Mouse (Mus musculus) heart, adult 2 months (tissue): ENCODE results near the gene Kcnk13. TPM values are rescaled to one million over a fixed set of nuclear protein-coding genes. Genes with fewer than 3 reads are reported as not detected.

Experiments
- DNase-seq, 2 experiments: peaks; one replicate each; pipeline ENCODE4 v3.0.0; 2021
- H3K27ac ChIP-seq: fragments of 200-600 bp; 2 replicates; pipeline ENCODE4 v1.8.1; 2022
- H3K27me3 ChIP-seq: fragments of 200-500 bp; 2 replicates; pipeline ENCODE4 v1.6.1; 2012; ENCODE audit warnings: mild to moderate bottlenecking, low read length, inconsistent platforms, mixed read lengths; ENCODE audit not compliant: control insufficient read depth, insufficient read depth
- H3K36me3 ChIP-seq: fragments of 200-500 bp; 2 replicates; pipeline ENCODE4 v1.6.1; 2012; ENCODE audit warnings: low read length, inconsistent platforms; ENCODE audit not compliant: control insufficient read depth, insufficient read depth
- H3K4me1 ChIP-seq: fragments of 200-500 bp; 2 replicates; pipeline ENCODE4 v1.6.1; 2011; ENCODE audit warnings: low read length; ENCODE audit not compliant: control insufficient read depth, insufficient read depth
- H3K4me3 ChIP-seq: fragments of 200-600 bp; 2 replicates; pipeline ENCODE4 v1.8.1; 2022
- H3K79me2 ChIP-seq: fragments of 200-500 bp; replicated peaks from 2 replicates; pipeline ENCODE4 v1.6.1; 2012; ENCODE audit warnings: mild to moderate bottlenecking, inconsistent platforms, low read length, moderate library complexity, mixed read lengths; ENCODE audit not compliant: control insufficient read depth, insufficient read depth
- H3K9ac ChIP-seq: fragments of 200-500 bp; 2 replicates; pipeline ENCODE4 v1.6.1; 2012; ENCODE audit warnings: low read depth, mild to moderate bottlenecking, control low read depth, inconsistent platforms, low read length, mixed read lengths
- CTCF ChIP-seq: fragments of 200-600 bp; IDR thresholded peaks from 2 replicates; pipeline ENCODE4 v1.8.1; 2022; ENCODE audit warnings: antibody characterized with exemption, mild to moderate bottlenecking, moderate library complexity
- EP300 ChIP-seq: fragments of 200-500 bp; IDR thresholded peaks from 2 replicates; pipeline ENCODE4 v1.6.1; 2011; ENCODE audit warnings: low read depth, low read length, control low read depth; ENCODE audit not compliant: insufficient read depth
- POLR2A ChIP-seq: fragments of 200-500 bp; IDR thresholded peaks from 2 replicates; pipeline ENCODE4 v1.6.1; 2011; ENCODE audit warnings: mild to moderate bottlenecking, low read depth, low read length, control low read depth; ENCODE audit not compliant: insufficient read depth
- WGBS: fragments of 180-500 bp; shearing (Covaris S2); methylation state at CpG from one replicate; pipeline ENCODE4 v1.1.7; 2018; 5-methylcytosine and 5-hydroxymethylcytosine counted together
- intact Hi-C: fragments of 180-260 bp; cut with DNase I; formaldehyde crosslinking; loops from one replicate; pipeline ENCODE4 v1.15.1; 2025
- polyA plus RNA-seq: library from polyadenylated mRNA; depleted of rRNA; stranded (reverse); fragments of >200 nt; gene quantifications from 2 replicates; pipeline ENCODE4 v1.2.3, GENCODE M21; 2012
- total RNA-seq, 2 experiments: library from RNA; stranded (reverse); gene quantifications; 2 replicates each; pipeline ENCODE4 v1.2.3; 2021

Kcnk13 gene
- total and polyA plus RNA-seq, 3 experiments = 0.31 to 0.39 (median 0.35) TPM

DNA sequence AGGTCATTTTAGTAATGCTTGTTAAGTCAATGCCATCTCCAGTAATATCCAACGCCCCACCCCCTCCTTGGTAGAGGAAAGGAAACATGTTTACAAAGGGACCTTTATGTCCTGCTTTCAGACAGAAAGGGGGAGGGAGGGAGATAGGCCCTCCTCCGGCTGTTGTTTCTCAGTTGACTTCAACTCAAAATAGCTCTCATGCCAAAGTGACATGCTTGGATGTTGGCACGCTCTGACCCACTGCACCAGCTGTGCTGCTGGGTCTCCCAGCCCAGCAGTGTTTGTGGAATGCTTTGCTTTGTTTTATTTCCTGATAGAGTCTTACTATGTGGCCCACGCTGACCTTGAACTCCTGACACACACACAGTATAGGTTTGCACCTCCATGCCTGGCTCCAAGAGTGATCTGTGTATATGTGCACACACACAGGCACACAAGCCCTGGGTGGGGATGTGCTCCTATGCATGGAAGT is 108.9 kb downstream of the Kcnk13 start:
- 29% methylated on average over 4 of the region's 4 CpGs for WGBS
- H3K27me3 ChIP-seq = no peaks in the 10 kb centered on the region
- H3K9ac ChIP-seq = no peak overlapping the region
- no peaks in the 10 kb centered on the region for H3K36me3 ChIP-seq
- H3K79me2 ChIP-seq = no peaks in the 10 kb centered on the region
- no peak overlapping the region for H3K27ac ChIP-seq
- H3K4me1 ChIP-seq = peaks cover 4% of the 10 kb centered on the region
- intact Hi-C loops = no loop called here
- TF ChIP-seq EP300 (no peak), POLR2A (no peak), CTCF (no peak)
- DNase-seq = no peak
- H3K4me3 ChIP-seq = no peak overlapping the region

DNA sequence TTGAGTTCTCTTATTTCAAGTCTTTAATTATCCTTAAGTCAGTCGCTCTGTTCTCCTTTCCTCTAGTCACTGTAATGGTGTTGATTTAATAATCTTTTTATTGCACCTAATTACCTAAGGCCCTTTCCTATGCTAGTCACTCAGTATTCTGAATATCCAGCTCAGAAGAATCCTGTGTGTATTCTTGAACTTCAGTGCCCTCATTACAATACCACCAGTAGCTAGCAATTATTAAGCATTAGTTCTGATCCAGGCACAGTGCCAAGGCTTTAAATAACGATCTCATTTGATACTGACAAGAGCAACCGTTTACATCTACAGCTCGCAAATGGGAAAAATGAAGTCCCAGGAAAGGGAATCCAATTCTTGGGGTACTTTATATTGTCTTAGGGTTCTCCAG is 111.4 kb downstream of the Kcnk13 start:
- no peak overlapping the region for H3K9ac ChIP-seq

DNA sequence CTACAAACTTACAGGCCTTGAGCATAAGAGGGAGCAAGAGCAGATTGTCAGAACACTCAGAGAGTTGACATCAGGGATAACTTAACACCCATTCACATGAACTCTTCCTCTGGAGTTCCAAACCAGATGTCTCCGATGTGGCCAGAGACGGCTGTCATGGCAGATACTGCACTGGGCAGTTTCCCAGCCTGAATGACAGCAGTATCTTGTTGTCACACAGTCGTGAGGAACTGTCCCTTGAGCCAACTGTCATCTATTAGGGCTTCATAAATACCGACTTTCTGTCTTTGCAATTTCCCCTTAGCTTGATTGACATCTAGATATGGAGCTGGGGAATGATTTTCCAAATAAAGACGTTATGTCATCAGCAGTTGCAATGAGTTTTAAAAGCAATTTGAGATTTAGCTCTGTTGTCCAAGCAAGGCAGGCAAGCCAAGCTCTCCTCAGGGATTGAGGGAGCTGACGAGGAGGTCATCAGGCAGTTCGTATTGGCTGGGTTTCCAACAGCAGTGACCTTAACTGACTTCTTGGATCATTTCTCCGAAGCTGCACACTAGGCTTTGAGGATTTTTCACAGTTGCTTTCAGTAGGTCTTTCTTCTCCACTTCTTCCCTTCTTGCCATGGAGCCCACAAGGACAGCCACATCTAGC is 115.5 kb downstream of the Kcnk13 start:
- TF ChIP-seq POLR2A (no peak), CTCF (no peak), EP300 (0 out of 2 replicates have a peak, but pooled peaks have one; percentile 11)

More for the DNA sequence above, 111.4 kb downstream of the Kcnk13 start:
- no peak overlapping the region for H3K4me3 ChIP-seq
- TF ChIP-seq EP300 (no peak), POLR2A (no peak), CTCF (no peak)
- H3K36me3 ChIP-seq = no peaks in the 10 kb centered on the region
- no peak overlapping the region for H3K27ac ChIP-seq
- DNase-seq = no peak
- H3K79me2 ChIP-seq = no peaks in the 10 kb centered on the region
- 57% methylated on average over 4 of the region's 4 CpGs for WGBS
- peaks cover 4% of the 10 kb centered on the region for H3K4me1 ChIP-seq
- no peaks in the 10 kb centered on the region for H3K27me3 ChIP-seq
- intact Hi-C loops = no loop called here

DNA sequence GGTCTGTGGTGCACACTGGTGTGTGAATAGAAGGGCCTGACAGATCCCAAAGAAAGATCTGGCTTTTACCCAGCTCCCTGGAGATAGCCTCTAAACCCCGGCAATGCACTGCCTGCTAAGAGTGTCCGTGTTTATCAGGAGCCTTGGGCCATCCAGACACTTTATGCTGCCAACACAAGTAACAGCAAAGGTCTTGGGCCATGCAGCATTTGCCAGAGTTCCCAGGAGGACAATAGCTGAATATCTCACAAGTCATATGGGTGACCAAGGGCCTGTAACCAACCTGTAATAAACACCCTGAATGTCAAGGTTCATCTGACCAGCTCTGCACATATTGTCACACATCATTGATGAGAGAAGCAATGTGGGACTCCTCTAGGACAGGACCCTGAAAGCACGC is 123.7 kb downstream of the Kcnk13 start:
- intact Hi-C loops = no loop called here
- Histone ChIP-seq H3K79me2 (no peaks in the 10 kb centered on the region), H3K36me3 (no peaks in the 10 kb centered on the region), H3K27me3 (no peaks in the 10 kb centered on the region), H3K4me3 (no peak overlapping the region), H3K4me1 (peaks cover 4% of the 10 kb centered on the region), H3K27ac (no peak overlapping the region), H3K9ac (no peak overlapping the region)
- TF ChIP-seq CTCF (no peak), POLR2A (no peak), EP300 (no peak)
- 74% methylated on average over 3 of the region's 3 CpGs for WGBS
- DNase-seq = no peak

More for the DNA sequence above, 115.5 kb downstream of the Kcnk13 start:
- Histone ChIP-seq H3K27me3 (no peaks in the 10 kb centered on the region), H3K79me2 (no peaks in the 10 kb centered on the region), H3K9ac (no peak overlapping the region), H3K4me3 (no peak overlapping the region), H3K4me1 (peaks cover 4% of the 10 kb centered on the region), H3K27ac (no peak overlapping the region), H3K36me3 (no peaks in the 10 kb centered on the region)
- 40% methylated on average over 8 of the region's 8 CpGs for WGBS
- intact Hi-C loops = no loop called here
- peak in 1 of 2 experiments; percentile 60 for DNase-seq

DNA sequence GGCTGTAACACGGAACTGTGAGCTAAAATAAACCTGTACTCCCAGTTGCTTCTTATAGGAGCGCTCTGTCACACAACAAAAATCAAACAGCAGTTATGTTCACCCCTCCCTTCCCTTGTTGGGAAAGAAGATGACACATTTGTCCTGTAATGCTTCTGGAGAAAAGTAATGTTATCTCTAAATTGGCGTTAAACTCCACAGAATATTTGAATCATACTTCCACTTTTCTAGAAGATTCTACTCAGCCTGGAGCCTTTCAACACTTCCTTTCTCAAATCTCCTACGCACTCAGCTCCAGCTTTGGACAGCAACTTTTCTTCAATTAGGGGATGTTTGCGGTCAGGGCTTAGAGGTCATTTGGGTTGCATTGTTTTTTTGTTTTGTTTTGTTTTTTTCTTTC is 125.0 kb downstream of the Kcnk13 start:
- H3K4me1 ChIP-seq = peaks cover 1% of the 10 kb centered on the region
- intact Hi-C loops = no loop called here
- H3K9ac ChIP-seq = no peak overlapping the region
- no peak overlapping the region for H3K27ac ChIP-seq
- no peaks in the 10 kb centered on the region for H3K27me3 ChIP-seq
- TF ChIP-seq POLR2A (no peak), EP300 (no peak), CTCF (no peak)
- DNase-seq = no peak
- H3K36me3 ChIP-seq = no peaks in the 10 kb centered on the region
- 63% methylated on average over 5 of the region's 5 CpGs for WGBS
- H3K79me2 ChIP-seq = no peaks in the 10 kb centered on the region
- H3K4me3 ChIP-seq = no peak overlapping the region

DNA sequence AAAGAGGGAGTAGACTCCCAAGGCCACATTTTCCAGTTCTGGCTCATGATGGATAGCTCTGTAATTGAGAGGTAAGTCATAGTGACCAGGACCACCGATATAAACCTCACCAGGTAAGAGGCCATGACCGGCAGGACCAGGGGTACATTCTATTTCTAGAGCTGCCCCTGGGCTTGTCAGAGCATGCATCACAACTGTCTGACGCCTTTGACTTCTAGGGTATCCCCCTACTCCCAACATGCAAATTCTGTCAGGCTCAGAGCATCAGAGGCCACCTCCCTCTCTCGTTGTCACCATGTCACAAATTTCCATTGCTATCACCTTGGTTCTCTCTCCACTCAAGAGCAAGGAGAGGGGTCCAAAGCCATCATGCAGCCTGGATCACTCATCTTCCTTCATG is 126.5 kb downstream of the Kcnk13 start:
- 84% methylated on average over 4 of the region's 4 CpGs for WGBS
- H3K36me3 ChIP-seq = no peaks in the 10 kb centered on the region
- H3K79me2 ChIP-seq = no peaks in the 10 kb centered on the region
- H3K4me1 ChIP-seq = no peaks in the 10 kb centered on the region
- DNase-seq = no peak
- no peak overlapping the region for H3K4me3 ChIP-seq
- TF ChIP-seq POLR2A (no peak), CTCF (no peak), EP300 (no peak)
- no peak overlapping the region for H3K27ac ChIP-seq
- no peaks in the 10 kb centered on the region for H3K27me3 ChIP-seq
- no peak overlapping the region for H3K9ac ChIP-seq
- intact Hi-C loops = no loop called here
